Mouse (Mus musculus): ENCODE results near the gene Casq2.

Gene Casq2

DNA sequence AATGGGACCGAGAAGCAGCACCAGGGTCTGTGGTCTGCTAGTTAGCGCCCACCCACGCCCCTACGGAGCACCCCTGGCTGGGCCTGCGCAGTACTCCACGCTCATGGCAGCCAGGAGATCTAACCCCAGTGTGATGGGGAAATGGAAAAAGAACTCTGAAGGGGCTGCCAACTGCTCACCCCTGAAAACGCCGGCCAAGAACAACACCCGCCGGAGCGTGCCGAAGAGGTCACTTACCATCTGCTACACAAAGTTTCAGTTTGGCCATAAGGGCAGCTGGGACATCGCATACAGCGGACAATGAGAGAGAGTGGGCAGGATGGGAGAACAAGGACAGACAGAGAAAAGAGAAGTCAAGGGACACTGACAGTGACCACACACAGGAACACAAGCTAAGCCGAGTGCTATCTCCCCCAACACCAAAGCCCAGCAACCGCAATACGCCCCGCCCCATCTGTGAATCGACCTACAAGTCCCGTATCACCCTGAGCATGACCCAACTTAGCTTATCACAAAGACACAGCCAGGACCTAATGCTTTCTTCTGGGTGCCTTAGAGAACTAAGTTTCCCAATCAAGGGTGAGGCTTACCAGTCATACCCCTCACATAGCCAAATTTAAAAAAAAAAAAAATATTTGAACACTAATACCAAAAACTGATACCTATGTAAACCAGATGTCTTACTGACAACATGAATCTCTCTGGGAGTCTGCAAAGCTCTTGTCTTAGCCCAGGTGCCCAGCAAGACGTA lies 79.5 kb downstream of the Casq2 start:
- no peak for DNase-seq (ENCODE audit: low spot score)

DNA sequence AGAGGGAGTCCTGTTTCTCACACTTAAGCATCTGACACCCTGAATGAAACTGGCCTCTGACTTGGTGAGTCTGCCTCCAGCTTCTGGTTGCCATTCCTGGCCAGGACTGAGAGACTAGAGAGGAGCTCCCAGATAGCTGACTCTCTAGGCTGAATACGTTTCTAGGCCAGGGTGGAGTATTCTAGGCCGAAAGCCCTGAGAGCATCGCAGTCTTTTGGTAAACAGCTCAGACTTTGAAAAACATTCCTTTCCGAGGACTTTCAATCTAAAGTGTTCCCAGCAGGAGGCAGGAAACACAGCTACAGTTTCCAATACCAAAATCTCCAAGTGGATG lies 80.0 kb downstream of the Casq2 start:
- DNase-seq (ENCODE audit: low spot score): no peak

DNA sequence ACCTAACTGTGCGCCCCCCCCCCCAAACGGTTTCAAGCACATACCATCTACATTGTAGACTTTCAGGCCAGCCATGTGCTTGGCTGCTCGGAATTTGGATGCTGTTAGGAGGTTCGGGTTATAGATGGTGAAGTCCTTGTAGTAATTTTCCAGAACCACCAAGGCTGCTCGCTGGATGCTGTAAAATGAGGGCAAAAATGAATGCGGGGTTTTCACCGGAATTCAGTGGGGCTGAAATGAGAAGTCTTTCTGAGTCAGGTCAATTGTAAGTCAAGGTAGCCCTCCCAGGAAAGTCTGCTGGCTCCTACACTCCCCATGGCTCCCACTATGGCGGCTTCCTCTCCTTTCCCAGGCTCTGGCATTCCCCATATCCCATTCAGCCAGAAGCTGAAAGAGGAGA lies 80.6 kb downstream of the Casq2 start:
- DNase-seq (ENCODE audit: low spot score): no peak

DNA sequence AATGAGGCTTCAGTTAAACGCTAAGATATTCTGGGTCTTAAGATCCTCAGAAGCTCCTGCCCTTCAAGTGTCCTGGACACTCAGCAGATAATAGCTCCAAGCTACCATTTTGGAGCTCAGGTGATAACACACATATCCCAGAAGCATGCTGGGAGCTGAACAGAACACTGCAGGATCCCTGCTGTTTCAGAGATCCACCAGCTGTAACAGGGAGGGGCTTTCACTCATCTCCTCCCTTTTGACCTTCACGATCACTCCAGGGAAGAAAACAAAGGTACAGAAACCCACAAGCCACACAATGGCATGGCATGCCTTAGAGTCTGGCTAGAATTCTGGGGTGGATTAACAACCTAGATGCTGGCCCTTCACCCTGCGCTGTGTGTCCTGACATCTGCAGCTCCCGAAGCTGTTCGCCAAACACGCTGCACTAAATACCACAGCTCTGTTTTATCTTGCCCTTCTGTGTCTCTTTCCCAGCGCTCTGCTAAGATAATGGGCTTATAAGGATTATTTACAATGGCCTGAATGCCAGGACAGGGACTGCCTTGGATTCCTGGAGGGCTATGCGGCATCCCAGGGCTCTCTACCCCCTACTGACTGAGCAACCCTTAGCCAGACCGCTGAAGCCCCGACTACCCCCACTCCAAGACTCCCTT lies 81.5 kb downstream of the Casq2 start:
- no peak for DNase-seq (ENCODE audit: low spot score)

DNA sequence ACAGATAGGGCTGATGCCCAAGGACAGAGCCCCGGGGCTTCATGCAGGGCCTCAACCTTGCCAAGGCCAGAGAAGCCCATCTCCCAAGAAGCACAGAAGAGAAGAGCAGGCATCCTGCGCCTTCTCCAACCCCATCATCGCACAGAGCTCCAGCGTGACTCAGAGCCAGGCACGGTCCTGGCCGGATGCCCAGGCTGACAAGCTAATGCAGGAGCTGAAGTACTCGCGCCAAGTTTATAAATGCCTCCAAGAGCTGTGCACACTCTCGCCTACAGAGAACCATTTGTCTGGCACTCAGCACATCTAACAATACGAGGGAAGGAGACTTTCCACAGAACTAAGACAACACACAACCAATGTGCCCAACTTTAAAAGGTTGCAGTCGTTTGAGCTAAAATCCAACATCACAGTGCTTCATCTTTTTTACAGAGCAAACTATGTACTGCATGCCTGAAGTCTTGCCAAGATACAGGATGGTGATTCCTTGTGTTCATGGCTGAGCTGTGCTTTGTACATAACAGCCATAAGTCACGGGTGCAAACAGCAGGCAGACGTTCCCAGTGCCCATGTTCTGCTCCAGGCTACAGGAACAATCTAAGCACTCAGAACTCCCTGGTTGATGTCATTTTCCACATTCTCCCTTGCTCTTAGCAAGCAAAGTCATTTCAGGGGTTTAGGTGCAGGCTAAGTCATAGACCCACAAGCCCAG lies 83.1 kb downstream of the Casq2 start:
- DNase-seq (ENCODE audit: low spot score): peak; percentile 93

DNA sequence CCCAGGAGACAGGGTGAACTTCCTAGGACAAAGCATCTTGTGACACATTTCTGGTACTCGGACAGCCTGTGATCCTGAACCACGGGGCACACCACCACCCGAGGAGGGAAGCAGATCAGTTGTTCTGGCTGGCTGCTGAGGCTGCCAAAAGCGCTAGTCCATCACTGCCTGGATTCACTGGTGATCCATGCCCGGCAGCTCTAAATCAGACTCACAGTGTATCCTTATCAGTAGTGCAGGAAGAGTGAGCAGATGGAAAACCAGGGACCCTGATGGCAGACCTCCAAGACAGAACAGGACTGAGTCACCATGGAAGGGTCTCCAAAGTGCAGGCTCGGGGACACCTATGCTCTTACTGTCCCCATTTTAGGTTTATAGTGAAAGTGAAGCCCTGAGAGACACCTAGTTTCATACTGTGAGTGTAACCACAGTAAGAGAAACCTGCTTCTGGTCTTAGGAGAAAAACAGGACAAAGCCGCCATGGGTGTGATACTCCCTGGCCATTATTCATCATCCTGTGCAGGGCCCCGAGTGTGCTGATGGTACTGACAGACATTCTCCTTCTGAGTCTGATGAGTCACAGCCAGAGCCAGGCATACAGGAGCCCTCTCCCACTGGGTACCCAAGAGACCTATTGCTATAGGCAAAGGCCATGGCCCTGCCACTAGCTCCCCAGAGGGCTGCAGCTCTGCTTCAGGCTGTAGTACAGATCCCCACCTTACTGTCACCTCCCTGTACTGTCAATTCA lies 88.1 kb downstream of the Casq2 start:
- DNase-seq (ENCODE audit: low spot score): no peak

DNA sequence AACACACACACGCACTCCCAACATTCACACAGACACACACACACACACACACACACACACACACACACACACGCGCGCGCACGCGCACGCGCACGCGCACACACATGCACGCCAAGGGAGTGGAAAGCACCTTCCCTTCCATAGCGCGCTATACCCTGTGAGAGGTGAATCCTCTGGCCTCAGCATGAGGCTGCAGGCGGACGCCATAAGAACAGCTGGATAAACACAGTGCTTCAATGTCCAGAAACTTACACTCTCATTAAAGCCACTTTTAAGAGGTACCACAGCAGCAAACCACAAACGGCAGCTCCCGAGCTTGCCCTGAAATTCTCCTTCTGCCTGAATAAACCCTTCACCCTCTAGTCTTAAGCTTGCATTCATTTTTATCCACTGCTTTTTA lies 89.5 kb downstream of the Casq2 start:
- no peak for DNase-seq (ENCODE audit: low spot score)

DNA sequence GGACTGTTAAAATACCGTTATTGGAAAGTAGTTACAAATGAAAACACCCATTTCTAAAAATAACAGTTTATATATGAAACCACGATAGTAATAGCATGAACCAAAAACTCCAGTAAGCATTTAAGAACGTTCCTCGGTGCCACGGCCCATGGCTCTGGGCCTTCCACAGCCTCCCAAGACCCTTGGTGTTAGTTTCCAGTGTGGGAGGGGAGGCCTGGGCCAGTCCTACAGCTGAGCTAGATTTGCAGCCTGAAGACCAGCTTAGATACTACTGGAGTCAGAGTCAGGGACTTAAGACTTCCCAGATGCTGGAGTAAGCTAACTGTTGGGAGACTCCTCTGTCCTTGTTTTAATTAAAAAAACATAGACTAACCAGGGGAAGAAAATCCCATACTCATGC lies 89.9 kb downstream of the Casq2 start:
- no peak for DNase-seq (ENCODE audit: low spot score)

DNA sequence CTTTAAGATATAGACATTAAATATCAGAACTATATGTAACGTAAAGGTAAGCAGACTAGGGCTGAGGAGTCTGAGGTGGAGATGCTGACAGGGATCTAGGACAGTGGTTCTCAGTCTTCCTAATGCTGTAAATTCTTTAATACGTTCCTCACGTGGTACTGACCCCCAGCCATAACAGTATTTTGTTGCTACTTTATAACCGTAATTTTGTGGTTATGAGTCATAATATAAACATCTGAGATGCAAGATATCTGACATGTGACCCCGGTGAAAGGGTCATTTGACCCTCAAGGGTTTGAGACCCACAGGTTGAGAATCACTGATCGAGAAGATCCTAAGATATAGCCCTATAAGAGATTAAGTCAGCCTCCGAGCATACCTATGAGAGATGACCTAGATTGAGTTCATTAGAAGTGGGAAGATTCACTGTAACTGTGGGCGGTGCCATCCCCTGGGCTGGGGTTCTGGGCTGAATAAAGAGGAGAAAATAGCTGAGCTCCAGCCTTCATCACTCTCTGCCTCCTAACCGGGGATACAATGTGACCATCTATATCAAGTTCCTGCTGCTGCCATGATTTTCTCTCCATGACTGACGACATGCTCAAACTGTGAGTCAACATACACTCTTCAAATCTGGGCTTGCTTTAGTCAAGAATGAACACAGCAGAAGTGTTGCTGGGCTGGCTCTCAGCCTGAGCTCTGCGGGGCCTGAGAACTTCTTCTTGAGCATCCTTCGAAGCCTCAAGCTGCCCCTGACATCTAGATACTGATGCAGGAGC lies 91.8 kb downstream of the Casq2 start:
- DNase-seq (ENCODE audit: low spot score): no peak

DNA sequence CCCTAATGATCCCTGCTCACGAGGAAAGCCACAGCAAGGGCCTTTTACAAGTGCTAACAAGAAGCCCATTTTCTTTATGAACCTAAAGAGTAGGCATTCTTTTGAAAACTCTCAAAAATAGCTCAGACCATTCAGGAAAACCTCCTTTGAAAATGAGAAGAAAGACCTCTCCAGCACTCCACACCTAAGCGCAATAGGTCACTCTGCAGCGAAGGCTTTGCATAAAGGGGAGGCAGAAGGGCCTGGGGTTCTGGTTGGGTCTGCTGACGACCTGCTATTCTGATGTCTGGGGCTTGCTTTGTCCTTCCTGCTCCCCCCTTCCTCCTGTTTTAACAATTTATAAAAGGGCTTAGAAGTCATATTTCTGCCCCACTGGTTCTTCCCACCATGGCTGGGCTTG lies 93.7 kb downstream of the Casq2 start:
- no peak for DNase-seq (ENCODE audit: low spot score)

DNA sequence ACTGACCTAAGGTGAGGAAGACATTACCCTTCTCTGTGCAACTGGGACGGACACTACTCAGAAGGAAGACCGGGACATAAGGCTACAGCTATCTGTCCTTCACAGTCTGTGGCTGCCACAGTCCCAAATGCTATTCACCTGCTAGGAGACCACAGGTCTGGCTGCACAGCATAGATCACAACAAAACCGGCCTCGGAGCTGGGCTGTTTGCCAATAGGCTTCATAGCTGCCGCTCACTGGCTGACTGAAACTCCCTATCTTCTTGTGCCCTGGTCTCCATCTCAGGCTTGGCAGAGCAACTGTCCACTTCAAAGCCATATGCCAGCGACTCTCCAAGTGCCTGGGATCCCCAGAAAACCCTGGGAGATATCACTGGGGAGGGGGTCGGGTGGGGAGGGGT lies 94.5 kb downstream of the Casq2 start:
- DNase-seq (ENCODE audit: low spot score): peak; percentile 63

DNA sequence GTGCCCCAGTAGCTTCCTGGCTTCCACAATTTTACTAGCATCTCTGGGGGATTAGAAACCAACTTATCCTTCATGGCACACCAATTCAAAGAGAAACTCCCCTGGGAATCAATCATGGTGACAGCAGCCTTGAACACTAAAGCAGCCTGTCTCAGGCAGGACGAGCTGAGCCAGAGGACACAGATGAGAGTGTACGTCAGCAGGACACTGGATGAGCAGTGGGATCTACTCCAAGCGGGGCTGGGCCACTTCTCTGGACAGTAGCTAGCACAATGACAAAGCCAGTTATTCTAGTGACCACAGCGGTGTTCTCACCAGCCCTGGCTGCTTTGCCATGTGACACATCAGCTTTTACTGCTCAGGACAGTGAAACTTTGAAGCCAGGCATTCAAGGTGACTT lies 95.0 kb downstream of the Casq2 start:
- no peak for DNase-seq (ENCODE audit: low spot score)

DNA sequence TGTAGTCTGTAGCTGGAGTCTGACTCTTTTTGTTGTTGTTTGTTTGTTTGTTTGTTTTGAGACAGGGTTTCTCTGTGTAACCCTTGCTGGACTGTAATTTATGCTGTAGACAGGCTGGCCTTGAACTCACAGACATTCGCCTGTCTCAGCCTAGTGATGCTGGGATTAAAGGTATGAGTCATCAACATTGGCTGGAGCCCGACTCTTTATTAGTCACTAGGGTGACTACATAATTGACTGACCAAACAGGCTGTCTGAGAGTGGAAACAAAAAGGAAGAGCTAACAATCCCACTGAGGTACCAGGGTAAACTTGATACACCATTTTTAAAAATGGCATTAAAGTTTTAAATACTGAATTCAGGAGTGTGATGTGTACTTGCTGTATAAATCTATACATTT lies 96.4 kb downstream of the Casq2 start:
- DNase-seq (ENCODE audit: low spot score): no peak

DNA sequence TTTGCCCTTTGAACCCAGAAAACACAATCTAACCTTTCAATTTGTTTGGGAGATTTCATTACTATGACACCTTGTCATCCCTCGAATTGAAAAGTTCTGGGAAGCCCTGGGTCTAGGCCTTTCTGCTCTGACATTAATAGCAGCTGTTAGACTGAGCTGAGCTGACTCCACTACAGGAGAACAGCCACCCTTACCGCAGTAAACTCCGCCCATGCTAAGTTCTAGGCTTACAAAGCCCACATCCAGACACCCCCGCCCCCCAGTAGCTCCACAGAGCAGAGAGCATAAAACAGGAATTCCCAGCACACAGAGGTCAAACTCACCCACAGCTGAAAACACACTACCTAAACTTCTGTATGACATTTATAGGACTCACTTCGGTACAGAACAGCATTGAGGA lies 98.5 kb downstream of the Casq2 start:
- DNase-seq (ENCODE audit: low spot score): no peak

DNA sequence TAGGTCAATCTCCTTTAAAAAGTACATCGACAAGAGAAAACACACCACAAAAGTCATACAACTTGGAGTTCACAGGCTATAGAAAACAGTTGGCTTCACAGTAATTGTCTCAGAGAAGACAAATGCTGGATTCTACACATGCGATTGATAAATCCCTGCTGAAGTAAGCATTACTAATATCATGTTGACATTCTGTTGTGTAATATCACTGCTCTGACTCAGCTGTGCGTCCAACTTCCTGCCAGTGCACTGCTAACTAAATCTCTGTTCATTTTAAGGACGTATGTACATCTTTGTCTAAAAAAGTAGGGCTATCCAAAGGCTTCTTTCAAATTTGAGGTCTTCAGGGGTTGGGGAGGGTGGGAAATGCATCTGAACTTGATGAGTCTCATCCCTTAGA lies 101.2 kb downstream of the Casq2 start:
- DNase-seq (ENCODE audit: low spot score): no peak

DNA sequence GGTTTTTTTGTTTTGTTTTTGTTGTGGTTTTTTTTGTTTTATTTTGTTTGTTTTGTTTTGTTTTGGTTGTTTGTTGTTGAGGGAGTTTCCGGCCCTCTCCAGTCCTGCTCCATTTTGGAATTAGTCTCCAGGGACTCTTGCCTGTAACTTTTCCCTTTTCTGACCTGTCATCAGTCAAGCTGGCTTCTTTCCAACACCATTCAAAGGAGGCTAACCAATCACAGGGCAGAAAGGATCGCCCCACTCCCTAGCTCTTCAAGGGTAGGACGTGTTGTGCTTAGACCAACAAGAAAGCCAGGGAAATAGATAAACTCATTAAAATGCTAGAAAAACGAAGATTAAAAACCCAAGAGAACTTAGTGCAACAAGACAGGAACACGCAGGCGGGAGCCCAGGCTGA lies 102.8 kb downstream of the Casq2 start:
- DNase-seq (ENCODE audit: low spot score): no peak

DNA sequence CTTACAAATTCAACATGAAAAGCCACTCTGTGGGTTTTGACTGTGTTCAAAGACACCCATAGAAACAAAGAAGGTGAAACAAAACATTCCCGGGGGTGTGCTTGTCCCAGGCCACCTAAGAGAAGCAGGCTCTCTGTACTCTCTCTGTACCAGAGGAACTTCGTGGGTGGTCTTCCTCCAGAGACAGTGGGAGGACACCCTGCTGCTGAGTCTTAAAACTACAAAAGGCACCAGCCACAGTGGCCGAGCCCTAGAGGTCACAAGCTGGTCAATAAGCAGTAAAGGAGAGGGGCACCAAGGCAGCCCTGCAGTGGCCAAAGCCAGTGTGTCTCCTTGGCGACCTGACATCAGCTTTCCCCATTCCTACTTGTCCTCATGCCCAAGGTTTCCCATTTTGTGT lies 103.8 kb downstream of the Casq2 start:
- no peak for DNase-seq (ENCODE audit: low spot score)

DNA sequence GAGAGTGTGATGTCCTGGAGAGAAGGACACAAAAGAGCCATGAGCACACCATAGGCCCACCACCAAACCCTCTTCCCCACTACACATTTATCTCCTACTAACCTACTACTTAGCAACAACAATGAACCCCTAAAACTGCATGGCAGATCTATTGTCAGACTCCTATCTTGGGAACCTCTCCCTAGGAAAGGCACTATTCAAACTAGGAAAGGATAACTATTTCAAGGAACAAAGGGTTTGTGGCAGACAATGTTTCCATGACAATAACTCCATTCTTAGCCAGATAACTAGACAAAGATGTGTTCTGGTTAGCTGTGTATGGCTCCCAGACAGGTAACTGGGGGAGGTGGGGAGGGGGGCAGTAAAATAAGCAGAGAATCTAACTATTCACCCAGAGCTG lies 104.4 kb downstream of the Casq2 start:
- no peak for DNase-seq (ENCODE audit: low spot score)

DNA sequence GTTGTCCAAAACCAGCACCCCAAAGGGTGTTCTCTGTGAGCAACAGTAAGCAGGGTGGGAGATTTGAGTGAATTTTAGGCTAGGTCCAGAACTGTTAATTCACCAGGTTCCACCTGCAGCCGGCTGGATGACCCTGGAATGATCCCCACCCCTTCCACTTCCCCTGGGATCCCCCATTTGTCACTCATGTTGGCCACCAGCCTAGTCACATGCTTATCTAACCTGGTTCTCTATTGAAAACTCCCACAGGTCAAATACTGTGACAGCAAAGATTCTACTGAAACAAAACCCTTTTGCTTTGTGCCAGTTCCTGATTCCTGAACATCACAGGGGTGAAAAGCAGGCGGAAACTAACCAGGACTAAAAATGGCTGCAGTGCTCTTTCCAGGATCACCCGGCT lies 105.4 kb downstream of the Casq2 start:
- no peak for DNase-seq (ENCODE audit: low spot score)

DNA sequence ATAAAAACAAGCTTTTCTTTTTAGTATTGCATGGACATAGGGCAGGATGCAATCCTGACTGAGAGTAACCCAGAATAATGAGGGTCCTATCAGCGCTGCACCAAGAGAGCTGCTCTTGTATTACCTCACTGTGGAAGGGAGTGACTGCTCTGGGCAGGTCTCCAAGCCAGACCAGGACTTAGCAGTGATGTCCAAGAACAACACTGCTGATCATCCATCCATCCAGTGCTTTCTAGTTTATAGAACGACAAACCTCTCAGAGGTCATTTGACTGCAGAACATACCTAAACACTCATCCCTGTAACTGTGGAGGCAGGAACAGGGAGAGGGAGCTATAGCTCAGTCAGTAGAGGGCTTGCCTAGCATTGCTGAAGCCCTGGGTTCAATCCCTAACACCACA lies 106.4 kb downstream of the Casq2 start:
- DNase-seq (ENCODE audit: low spot score): no peak

DNA sequence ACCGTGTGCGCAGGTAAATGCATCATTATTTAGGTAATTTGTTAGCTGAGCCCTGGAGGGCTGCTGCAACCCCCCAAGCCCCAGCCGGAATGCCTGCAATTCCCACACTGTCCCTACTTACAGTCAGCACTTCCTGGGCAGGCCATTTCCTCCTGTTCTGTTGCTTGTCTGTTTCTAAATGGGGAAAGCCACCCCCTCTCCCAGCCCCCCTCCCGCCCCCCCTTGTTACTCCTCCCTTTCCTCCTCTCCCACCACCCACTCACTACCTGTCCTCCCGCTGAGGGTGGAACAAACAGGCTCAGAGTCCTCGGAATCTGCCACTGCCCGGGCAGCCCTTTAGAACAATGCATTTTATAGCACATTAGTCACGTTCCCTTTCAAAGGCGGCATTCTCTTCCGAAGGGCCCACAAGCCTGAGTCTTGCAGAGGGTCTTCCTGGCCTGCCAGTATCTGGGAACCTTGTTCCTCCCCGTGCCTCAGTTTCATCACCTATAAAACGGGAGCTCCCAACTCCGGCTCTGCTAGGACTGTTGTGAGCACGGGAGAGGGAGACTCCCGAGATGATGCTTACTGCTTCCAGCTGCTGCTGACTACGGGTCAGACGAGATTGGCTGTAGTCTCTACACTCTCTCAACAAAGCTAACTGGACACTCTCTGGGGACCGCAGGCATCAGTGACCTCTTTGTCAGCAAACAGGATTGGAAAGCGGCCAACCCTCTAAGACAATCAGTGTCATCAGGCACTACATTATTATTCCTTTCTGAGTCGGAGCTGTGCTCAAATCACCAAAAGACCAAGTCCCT lies 107.5 kb downstream of the Casq2 start:
- no peak for DNase-seq (ENCODE audit: low spot score)

Measured in ovary, postnatal 36 days (tissue).